Mouse (Mus musculus): ENCODE data around the gene Bglap.
"Not testable (repeated sequence)": the region's sequence is repeated elsewhere in the genome, so short reads cannot be mapped to it uniquely, and the experiment has no call there.

The Bglap gene

DNA sequence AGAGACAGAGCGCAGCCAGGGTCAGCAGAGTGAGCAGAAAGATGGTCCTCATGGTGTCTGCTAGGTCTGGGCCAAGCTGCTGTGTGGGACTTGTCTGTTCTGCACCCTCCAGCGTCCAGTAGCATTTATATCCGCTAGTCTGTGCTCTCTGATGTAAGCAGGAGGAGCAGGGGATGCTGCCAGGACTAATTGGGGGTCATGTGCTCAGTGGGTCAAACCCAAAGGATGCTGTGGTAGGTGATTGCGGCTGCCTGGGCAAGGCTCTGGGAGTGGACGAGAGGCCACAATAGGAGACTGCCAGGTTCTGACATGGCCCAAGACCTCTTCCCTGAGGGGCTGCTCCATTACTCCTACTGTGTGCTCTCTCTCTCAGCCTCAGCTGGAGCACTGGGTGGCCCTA is at the start of gene Bglap:
Gene Bglap (minus strand): TSS at position 101 of the 400 bp plus-strand sequence.
- no peak for DNase-seq (ENCODE audit: low spot score)

DNA sequence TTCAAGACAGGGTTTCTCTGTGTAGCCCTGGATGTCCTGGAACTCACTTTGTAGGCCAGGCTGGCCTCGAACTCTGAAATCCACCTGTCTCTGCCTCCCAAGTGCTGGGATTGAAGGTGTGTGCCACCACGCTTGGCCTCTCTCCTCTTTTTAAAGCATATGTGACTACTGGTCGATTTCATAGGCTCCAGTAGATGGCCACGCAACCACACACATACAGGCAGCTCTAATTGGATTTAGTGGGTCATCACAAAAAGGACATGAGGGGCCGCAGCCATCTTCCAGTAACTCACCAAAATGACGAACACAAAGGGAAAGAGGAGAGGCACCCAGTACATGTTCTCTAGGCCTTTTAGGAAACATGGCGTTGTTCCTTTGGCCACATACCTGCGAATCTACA is 44.4 kb upstream of the Bglap start:
- DNase-seq (ENCODE audit: low spot score) = not testable (repeated sequence)

DNA sequence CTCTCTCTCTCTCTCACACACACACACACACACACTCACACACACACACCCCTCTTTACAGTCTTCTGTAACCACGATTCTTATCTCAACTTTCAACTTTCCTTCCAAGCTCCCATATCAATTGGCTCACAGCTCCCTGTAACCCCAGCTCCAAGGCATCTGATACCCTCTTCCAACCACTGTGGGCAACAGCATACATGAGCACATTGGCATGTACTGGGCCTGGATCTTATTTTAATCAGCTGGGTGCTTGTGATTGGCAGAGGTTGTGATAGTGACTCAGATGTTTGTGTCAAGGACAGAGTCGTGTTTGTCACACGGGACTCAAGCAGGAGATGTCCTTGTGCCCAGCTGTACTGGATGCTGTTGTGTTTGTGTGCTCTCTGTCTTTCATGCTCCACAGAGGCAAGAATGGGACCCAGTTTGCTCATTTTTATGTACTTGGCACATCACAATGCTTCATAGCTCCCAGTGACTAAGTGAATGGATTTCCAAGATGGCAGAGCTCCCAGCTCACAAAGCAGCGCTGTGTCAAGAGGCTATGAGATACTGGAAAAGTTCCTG is 43.2 kb upstream of the Bglap start:
- no peak for DNase-seq (ENCODE audit: low spot score)

DNA sequence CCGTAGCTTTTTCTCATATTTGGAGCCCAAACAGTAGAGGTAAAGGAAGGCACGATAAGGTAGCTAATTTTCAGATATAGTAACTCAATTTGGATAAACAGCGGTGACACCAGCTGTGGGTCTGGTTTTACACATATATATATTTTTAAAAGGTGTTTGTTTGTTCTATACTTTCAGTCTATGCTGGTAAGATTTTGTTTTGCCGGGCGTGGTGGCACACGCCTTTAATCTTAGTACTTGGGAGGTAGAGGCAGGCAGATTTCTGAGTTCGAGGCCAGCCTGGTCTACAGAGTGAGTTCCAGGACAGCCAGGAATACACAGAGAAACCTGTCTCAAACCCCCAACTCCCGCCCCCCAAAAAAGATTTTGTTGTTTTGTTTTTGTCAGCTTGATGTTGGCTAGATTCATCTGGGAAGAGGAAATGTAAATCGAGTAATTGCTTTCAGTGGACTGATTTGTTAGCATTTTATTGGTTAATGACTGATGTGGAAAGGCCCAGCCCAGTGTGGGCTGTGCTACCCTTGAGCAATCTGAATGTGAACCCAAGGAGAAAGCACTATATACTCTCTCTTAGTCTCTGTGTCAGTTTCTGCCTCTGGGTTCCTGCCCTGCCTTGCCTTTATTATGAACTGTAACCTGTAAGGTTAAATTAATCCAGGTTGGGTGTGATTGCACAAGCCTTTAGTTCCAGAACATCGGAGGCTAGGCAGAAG is 41.6 kb upstream of the Bglap start:
- DNase-seq (ENCODE audit: low spot score) = no peak

DNA sequence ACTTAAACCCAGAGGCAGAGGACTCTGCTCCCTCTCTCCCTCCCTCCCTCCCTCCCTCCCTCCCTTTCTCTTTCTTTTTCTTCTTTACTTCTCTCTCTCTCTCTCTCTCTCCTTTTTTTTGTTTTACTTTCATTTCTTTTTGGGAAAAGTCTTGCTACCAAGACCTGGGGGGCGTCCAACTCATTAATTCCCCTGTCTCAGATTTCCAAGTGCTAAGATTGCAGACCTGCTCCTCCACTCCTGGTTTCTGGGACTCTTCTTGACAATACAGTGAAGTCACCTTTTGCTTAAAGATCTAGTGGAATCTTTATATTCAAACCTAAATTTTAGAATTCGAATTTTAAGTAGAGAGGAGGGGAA is 41.0 kb upstream of the Bglap start:
- DNase-seq (ENCODE audit: low spot score) = no peak

DNA sequence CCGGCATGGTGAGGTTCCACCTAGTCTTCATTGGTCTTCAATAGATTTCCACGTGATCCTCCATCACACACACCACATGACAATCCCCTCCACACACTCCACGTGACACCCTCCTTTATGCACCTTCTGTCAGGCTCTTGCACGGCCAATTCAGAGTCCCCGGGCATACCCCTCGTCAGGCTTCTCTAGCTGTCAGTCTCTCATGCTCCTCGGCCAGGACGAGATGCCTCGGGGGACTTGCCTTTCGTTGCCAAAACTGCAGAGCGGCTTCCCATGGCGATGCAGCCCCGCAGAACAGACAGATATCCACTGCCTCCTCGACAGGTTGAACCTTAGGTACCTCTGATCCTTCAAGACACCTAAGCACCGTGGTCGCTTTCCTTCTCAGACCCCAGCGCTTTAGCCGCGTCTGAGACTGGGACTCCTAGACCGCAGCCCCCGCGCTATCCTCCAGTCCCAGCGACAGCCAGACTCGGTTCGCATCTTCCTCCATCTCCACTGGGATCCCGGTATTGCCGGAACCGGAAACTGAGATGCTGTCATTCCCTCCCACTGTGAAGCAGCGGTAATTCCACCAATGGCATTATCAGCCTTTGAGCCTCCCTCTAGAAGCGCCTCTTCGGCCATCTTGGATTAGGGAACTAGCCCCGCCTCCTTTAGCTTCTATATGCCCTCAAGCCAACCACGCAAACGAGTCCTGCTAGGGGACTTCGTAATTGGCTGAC is 40.5 kb upstream of the Bglap start, which contains the start of gene Slc25a44:
Gene Slc25a44 (minus strand): TSS at position 535 of the 725 bp plus-strand sequence.
- DNase-seq (ENCODE audit: low spot score) = peak; percentile 99

DNA sequence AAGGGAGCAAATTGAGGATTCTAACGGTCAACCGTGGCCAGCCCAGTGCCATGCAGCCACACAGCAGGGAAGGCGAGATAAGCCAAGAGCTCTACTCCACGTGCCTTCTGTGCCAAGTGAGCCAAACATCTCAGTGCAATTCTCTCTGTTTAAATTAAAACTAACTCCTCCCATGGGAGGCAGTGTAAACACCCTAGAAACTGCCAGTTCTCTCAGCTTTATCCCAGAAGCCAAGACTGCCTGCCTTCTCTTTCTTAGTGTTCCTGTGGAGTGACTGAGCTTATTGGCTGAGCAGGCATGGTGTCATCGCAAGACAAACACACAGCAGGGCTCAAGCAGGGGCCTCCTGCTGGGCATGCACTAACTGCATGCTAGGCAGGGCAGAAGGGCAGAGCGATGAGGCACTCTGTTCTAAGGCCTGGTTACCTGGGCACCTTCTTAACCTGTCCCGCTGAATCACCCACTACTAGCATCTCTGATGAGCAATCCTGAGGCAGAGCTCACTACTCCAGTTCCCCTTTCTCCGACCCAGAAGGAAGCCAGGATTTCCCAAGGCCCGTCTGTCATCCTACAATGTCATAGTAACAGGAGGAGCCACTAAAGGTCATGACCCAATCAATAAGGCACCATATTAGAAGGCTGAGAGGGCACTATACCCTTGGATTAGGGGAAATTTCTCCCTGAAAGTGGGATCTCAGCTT is 37.9 kb upstream of the Bglap start:
- DNase-seq (ENCODE audit: low spot score) = no peak

DNA sequence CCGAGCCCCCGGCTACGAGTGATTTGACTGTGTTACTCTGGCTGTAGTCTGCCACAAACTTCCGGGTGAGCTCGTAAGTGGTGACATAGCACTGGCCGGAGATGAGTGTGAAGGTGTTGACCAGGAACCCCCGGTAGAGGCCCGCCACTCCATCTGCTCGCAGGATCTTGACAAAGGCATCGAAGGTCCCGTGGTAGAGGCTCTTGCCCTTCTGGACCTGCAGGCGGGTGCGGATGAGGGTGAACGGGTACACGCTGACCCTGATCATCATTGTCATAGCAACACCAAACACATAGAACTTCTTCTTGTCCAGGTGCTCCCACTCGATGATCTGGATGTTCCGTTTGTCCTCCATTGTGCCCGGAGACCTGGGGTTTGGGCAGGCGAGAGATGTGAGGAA is 36.5 kb upstream of the Bglap start:
- no peak for DNase-seq (ENCODE audit: low spot score)

DNA sequence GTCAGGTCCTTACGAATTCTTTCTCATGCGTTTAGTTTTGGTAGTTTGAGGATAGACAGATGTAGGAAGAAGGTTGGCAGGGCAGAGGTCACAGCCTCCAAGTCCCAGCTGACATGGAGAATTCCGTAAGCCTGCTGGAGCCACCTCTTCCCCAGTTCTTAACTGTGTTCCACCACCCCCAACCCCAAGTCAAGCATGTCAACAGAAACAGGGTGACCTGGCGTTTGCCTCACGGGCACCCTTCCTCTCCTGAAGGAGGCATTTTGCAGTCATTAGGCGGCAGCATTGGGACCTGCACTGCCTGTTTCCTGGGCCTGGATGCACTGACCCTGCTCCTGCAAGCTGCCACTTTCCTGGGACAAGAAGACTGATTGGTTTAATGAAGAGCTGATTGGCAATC is 33.8 kb upstream of the Bglap start:
- no peak for DNase-seq (ENCODE audit: low spot score)

DNA sequence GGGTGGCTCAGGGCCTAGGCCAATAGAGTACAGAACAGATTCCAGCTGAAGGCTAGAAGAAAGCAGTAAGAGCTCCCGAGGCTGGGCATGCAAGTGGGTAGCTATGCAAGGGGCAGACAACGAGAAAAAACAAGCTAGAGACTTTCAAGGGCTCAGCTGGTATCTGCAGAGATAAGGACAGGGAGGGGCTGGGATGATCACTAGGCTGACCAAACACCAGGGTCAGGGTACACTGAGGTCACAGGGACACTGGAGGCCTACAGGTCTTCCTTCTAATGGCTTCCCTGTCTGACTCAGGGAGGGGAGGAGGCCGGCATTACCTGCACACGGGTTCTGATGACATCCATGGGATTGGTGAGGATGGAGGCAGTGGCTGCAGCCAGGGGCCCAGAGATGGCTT is 31.4 kb upstream of the Bglap start:
- DNase-seq (ENCODE audit: low spot score) = no peak

DNA sequence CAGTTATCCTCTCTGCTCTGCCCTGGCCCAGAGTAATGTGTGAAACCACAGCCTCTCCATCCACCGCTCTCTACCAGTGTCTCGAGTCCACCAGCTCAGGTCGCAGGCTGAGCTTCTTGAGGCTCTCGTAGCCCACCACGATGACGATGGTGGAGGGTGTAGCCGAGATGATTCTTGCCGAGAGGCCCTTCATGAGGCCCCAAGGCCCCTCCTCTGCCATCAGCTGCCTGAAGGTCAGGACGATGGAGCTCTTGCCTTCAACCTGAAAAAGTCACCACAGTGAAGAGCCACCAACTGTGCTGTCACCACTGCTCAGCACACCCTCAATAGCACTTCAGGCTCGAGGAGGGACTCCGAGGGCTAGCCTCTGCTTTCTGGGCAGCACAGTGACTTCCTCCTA is 28.4 kb upstream of the Bglap start:
- DNase-seq (ENCODE audit: low spot score) = no peak

DNA sequence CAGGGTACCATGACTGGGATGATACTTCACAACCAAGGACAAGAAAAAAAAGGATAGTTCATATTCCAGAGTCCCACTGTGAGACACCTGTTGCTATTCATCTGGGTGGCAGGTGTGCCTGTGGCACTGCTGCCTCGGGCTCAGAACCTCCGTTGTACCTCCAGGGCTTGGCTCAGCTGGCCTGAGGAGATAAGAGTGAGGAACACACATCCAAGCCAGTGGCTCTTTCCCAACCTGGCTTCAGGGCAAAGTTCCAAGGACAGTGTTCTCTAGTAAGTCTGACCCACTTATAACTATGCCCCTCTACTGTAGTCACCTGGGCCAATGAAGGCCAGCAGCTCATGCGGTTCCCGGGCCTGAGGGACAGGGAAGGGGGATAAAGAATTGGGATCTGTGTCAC is 27.4 kb upstream of the Bglap start:
- DNase-seq (ENCODE audit: low spot score) = no peak

DNA sequence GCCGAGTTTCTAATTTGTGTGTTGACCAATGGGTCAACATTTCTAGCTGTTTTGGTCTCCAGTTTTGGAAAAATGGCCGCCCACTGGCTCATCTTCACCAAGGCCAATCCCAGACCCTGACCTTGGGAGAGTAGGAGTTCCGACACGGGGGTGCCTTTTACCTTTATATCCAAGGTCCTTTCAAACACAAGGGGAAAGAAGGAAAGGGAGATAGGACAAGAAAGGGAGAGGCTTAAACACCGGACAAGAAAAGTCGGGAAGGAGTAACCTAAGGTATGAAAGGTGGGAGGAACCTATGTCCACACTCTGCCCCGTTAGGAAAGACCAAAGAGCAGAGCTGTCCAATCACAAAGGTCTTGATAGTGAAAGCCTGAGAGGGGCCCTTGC is 26.4 kb upstream of the Bglap start:
- DNase-seq (ENCODE audit: low spot score) = no peak

DNA sequence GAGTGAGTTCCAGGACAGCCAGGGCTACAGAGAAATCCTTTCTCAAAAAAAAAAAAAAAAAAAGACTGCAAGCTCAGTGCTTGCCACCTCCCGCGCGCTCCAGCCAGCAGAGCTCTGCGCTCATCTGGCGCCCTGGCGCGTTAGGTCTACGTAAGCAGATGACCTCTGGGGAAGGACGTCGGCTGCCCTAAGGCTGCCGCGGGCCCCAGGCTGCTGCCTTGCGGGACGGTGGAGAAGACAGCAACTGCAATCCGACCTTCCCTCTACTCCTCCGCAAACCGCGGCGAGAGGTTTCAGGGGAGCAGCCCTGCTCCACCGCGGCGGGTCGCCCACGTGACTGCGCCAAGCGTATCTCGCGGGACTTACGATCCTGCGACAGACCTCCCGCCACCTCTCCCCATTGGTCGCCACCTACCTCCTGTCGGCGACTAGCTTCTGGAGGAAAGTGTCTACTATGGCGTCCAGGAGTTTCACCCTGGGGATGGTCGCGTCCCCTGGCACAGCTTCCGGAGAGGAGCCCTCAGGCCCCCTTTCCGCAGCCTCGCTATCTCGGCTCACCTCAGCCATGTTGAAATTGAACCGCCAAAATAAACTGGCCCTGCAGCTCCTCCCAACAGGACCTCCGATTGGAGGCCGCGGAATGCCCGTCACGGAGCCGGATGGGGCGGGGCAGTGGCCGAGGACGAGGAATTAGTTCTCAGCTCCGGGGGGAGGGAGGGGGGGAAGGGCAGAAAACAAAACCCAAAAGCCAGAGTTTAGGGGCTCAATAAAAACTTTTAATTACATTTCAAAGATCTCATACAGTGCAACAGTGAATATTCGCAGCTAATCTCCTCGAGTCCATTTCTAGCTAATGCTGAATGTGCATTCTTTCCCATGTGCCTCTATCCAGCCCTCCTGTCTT is 25.7 kb upstream of the Bglap start, which contains the start of gene Pmf1:
Gene Pmf1 (minus strand): TSS at position 591 of the 904 bp plus-strand sequence.
- peak; percentile 89 for DNase-seq (ENCODE audit: low spot score)

DNA sequence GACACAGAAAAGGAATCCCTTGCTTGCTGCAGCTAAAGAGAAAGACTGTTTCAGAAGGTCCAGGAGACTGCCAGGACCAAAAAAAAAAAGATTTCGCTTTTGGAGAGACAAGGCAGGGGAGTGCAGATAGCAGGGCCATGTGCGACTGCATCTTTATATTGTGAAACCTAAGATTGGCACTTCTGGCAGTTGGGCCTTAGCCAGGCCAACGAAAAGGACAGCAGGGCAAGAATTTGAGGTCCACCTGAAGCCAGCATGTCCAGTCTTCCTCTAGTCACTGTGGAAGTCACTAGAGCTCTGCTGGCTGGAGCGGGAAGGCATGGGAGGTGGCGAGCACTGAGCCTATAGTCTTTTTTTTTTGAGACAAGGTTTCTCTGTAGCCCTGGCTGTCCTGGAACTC is 24.7 kb upstream of the Bglap start:
- no peak for DNase-seq (ENCODE audit: low spot score)

DNA sequence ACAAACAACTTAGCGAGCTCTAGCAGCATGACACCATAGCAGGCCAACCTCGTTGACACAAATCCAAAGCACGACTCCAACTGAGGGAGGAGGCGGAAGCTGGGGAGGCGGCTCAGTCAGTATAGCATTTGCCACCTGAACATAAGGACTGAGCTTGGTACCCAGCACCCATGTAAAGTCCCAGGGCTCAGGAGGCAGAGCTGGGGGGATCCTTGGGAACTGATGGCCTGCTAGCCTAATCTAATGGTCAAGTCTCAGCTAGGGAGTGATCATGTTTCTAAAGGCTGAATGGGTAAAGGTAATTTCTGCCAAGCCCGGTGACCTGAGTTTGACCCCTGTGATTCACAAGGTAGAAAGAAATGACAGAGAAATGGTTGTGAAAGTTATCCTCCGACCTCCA is 23.3 kb upstream of the Bglap start:
- DNase-seq (ENCODE audit: low spot score) = no peak

DNA sequence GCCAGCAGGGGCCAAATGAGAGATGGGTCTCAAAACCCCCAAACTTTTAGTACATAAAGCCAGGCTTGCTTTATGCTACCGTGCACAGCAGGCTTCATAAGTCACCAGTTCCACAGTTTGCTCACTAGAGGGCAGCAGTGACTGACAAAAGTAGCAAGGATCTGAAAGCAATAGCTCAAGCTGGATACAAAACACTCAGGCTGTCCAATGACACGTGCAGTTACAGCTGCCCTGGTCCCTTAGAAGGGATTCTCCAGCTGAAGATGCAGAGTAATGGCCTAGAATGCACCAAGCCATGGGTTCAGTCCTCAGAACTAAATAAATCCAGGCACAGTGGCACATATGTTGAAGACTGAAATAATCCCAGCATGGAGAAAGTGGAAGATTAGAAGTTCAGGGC is 22.8 kb upstream of the Bglap start:
- peak; percentile 93 for DNase-seq (ENCODE audit: low spot score)

DNA sequence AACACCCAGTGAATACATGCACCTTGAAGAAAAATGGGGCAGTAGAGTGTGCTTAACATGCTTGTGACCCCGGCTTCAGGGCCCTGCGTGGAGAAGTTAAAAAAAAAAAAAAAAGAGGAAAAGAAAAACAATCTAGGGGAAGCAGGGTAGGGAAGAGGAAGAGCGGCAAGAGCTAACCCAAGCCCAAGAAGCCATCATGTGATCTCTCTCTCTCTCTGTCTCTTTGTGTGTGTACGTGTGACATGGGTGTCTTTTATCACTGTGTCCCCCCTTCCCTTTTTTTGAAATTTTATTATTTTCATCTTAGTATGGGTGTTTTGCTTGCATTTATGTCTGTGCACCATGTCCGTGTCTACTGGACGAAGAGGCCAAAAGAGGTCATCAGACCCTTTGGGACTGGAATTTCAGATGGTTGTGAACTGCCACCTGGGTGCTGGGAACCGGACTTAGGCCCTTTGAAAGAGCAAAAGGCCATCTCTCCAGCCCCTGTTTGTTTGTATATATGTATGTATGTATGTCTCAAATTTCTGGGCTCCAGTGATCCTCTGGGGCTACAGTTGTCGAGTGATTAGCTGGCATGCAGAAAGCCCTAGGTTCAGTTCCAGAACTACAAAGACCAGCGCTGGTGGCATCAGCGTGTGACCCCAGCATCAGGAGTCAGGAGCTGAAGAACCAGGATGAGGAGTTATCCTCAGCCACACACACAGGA is 19.4 kb upstream of the Bglap start:
- DNase-seq (ENCODE audit: low spot score) = no peak

DNA sequence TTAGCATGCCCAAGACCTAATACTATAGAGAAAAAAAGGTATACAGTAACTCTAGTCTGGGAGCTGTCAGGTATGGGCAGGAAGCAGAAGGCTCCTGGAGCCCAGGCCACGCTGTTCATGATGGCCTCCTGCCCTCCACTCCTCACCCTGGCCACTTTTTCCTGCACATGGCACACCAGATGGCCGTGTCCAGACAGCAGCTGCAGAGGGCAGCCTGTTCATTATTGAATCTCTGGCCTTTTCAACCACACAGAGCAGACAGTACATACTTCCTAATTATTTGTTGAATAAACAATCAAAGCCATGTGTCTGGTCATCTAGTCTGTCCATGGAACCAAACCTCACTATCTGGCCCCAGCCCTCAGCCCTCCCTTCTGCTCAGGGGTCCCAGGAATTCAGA is 14.4 kb upstream of the Bglap start:
- peak; percentile 35 for DNase-seq (ENCODE audit: low spot score)

DNA sequence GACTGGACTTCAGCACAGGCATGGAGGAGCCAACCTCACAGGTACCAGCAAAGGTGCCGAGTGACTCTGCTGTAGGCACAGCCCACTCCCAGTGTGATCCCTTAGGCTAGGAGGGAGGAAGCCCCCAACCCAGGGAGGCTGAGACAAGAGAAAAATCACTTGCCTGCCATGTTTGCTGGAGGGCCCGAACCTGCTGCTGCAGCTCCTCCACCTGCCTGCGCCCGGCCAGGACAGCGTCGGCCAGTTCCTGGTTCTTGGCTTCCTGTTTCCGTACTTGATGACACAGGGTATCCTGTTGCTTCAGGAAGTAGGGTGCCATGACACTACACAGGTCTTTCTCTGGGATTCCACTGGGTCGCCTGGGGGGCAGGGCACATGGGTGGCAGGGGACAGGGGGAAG is 11.5 kb upstream of the Bglap start:
- DNase-seq (ENCODE audit: low spot score) = no peak

DNA sequence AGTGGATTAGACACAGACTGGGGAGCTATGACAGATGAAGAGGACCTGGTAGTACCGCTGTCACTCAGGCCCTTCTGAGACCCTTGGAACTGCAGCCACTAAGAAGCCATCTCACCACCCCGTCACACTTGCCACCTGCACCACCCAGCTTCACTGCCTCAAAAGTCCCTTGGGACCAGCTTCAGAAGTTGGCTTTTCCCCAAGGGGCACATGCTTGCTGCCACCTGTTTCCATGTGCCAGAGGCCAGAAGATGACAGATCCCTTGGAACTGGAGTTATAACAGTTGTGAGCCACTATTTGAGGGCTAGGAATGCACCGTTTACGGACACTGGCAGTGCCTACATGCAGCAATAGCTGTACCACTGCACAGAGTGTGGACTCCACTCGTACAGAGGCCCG is 11.0 kb upstream of the Bglap start:
- DNase-seq (ENCODE audit: low spot score) = no peak

Data from retina, embryonic 14.5 days (tissue).